Mouse (Mus musculus): ENCODE measurements around the gene Fam83c. TPM values are rescaled to one million over a fixed set of nuclear protein-coding genes. Genes with fewer than 3 reads are reported as not detected.
A peak's percentile ranks its signal among the peaks of the same experiment; 100 is the strongest.

Fam83c gene
- polyA plus RNA-seq, 1 experiment from 2014 or later = 0.68 TPM

GRCm38 (mm10) chr2:155825904-155826629, 8.6 kb downstream of the Fam83c start:
- Histone ChIP-seq H3K9me3 (no peaks in the 10 kb centered on the region), H3K4me2 (peak overlapping the region; percentile 94), H3K4me3 (replicated peaks) (peak overlapping the region; percentile 97), H3K36me3 (replicated peaks) (peaks cover 29% of the 10 kb centered on the region), H3K27ac (peak overlapping the region; percentile 68), H3K27me3 (no peaks in the 10 kb centered on the region), H3K9ac (peak overlapping the region; percentile 78), H3K4me1 (peaks cover 19% of the 10 kb centered on the region)
- peak; percentile 5 for ATAC-seq (ENCODE audit: low FRiP score)
- WGBS = 3% methylated on average over 52 of the region's 52 CpGs

- Histone ChIP-seq H3K4me1 (peaks cover 31% of the 10 kb centered on the region), H3K4me3 (replicated peaks) (no peak overlapping the region), H3K27ac (no peak overlapping the region), H3K4me2 (no peak overlapping the region), H3K9me3 (no peaks in the 10 kb centered on the region), H3K36me3 (replicated peaks) (peaks cover 44% of the 10 kb centered on the region), H3K27me3 (no peaks in the 10 kb centered on the region), H3K9ac (no peak overlapping the region)
- ATAC-seq (ENCODE audit: low FRiP score) = no peak
- WGBS = 96% methylated on average over 8 of the region's 8 CpGs
These were observed 10.9 kb downstream of the Fam83c start for GRCm38 (mm10) chr2:155823722-155824121.

GRCm38 (mm10) chr2:155820779-155821178, 13.9 kb downstream of the Fam83c start:
- Histone ChIP-seq H3K27me3 (no peaks in the 10 kb centered on the region), H3K4me3 (replicated peaks) (no peak overlapping the region), H3K4me2 (no peak overlapping the region), H3K4me1 (peaks cover 29% of the 10 kb centered on the region), H3K27ac (no peak overlapping the region), H3K36me3 (replicated peaks) (peaks cover 44% of the 10 kb centered on the region), H3K9ac (no peak overlapping the region), H3K9me3 (no peaks in the 10 kb centered on the region)
- no peak for ATAC-seq (ENCODE audit: low FRiP score)
- 91% methylated on average over 5 of the region's 5 CpGs for WGBS

- peaks cover 22% of the 10 kb centered on the region for H3K4me1 ChIP-seq
- peak overlapping the region; percentile 82 for H3K4me2 ChIP-seq
- H3K27ac ChIP-seq = peak overlapping the region; percentile 51
- H3K27me3 ChIP-seq = no peaks in the 10 kb centered on the region
- WGBS = 66% methylated on average over 6 of the region's 6 CpGs
- no peaks in the 10 kb centered on the region for H3K9me3 ChIP-seq
- ATAC-seq (ENCODE audit: low FRiP score) = peak; percentile 34; the same call in 1 of the 2 replicates
- peak overlapping the region; percentile 74 for H3K9ac ChIP-seq
- H3K36me3 ChIP-seq (replicated peaks) = peaks cover 44% of the 10 kb centered on the region
- peak overlapping the region; percentile 56 for H3K4me3 ChIP-seq (replicated peaks)
These were observed 15.0 kb downstream of the Fam83c start for GRCm38 (mm10) chr2:155819449-155820251.

GRCm38 (mm10) chr2:155819392-155819448, 15.4 kb downstream of the Fam83c start, which contains the start of gene BC029722:
Gene BC029722, minus strand, starts transcription at chr2:155819426.
- peak within 1 kb of the TSS; percentile 82 for H3K4me2 ChIP-seq
- ATAC-seq (ENCODE audit: low FRiP score) = no peak
- no peaks in the 10 kb centered on the region for H3K27me3 ChIP-seq
- peaks cover 22% of the 10 kb centered on the region for H3K4me1 ChIP-seq
- peaks cover 44% of the 10 kb centered on the region for H3K36me3 ChIP-seq (replicated peaks)
- no peaks in the 10 kb centered on the region for H3K9me3 ChIP-seq
- H3K9ac ChIP-seq = peak within 1 kb of the TSS; percentile 74
- peak within 1 kb of the TSS; percentile 56 for H3K4me3 ChIP-seq (replicated peaks)
- peak within 1 kb of the TSS; percentile 51 for H3K27ac ChIP-seq

- Histone ChIP-seq H3K9me3 (no peaks in the 10 kb centered on the region), H3K4me2 (peak overlapping the region; percentile 82), H3K27me3 (no peaks in the 10 kb centered on the region), H3K4me1 (peaks cover 22% of the 10 kb centered on the region), H3K4me3 (replicated peaks) (peak overlapping the region; percentile 56), H3K9ac (peak overlapping the region; percentile 74), H3K36me3 (replicated peaks) (peaks cover 40% of the 10 kb centered on the region), H3K27ac (peak overlapping the region; percentile 51)
- ATAC-seq (ENCODE audit: low FRiP score) = peak; percentile 94
- 2% methylated on average over 37 of the region's 37 CpGs for WGBS
These were observed 15.9 kb downstream of the Fam83c start for GRCm38 (mm10) chr2:155818596-155819391.

GRCm38 (mm10) chr2:155817301-155818245, 17.1 kb downstream of the Fam83c start:
- Histone ChIP-seq H3K9me3 (no peaks in the 10 kb centered on the region), H3K4me3 (replicated peaks) (no peak overlapping the region), H3K4me2 (peak overlapping the region; percentile 82; the same call in 1 of the 2 replicates), H3K4me1 (peaks cover 22% of the 10 kb centered on the region), H3K27ac (no peak overlapping the region), H3K9ac (no peak overlapping the region; the same call in 1 of the 2 replicates), H3K27me3 (no peaks in the 10 kb centered on the region), H3K36me3 (replicated peaks) (peaks cover 28% of the 10 kb centered on the region)
- ATAC-seq (ENCODE audit: low FRiP score) = no peak
- 83% methylated on average over 10 of the region's 10 CpGs for WGBS

- Histone ChIP-seq H3K9ac (no peak overlapping the region), H3K4me2 (no peak overlapping the region), H3K27me3 (no peaks in the 10 kb centered on the region), H3K27ac (no peak overlapping the region), H3K4me1 (peaks cover 22% of the 10 kb centered on the region), H3K36me3 (replicated peaks) (peaks cover 16% of the 10 kb centered on the region), H3K4me3 (replicated peaks) (no peak overlapping the region), H3K9me3 (no peaks in the 10 kb centered on the region)
- ATAC-seq (ENCODE audit: low FRiP score) = no peak
- 100% methylated on average over 1 of the region's 1 CpGs for WGBS
These were observed 18.5 kb downstream of the Fam83c start for GRCm38 (mm10) chr2:155816179-155816578.

GRCm38 (mm10) chr2:155814829-155815228, 19.8 kb downstream of the Fam83c start:
- 38% methylated on average over 5 of the region's 5 CpGs for WGBS
- Histone ChIP-seq H3K4me3 (replicated peaks) (no peak overlapping the region), H3K27me3 (no peaks in the 10 kb centered on the region), H3K4me2 (no peak overlapping the region), H3K4me1 (peaks cover 22% of the 10 kb centered on the region), H3K36me3 (replicated peaks) (peaks cover 3% of the 10 kb centered on the region; the same call in 1 of the 2 replicates), H3K27ac (no peak overlapping the region), H3K9me3 (no peaks in the 10 kb centered on the region), H3K9ac (no peak overlapping the region)
- ATAC-seq (ENCODE audit: low FRiP score) = no peak

GRCm38 (mm10) chr2:155812637-155813036, 22.0 kb downstream of the Fam83c start:
- 89% methylated on average over 4 of the region's 4 CpGs for WGBS
- Histone ChIP-seq H3K9me3 (no peaks in the 10 kb centered on the region), H3K4me3 (replicated peaks) (no peak overlapping the region), H3K4me2 (no peak overlapping the region), H3K36me3 (replicated peaks) (no peaks in the 10 kb centered on the region), H3K4me1 (0 out of 2 replicates have a peak, but pooled peaks cover under 1% of the 10 kb centered on the region), H3K27ac (no peak overlapping the region), H3K9ac (no peak overlapping the region), H3K27me3 (no peaks in the 10 kb centered on the region)
- ATAC-seq (ENCODE audit: low FRiP score) = no peak

GRCm38 (mm10) chr2:155811821-155812396, 22.7 kb downstream of the Fam83c start:
- no peaks in the 10 kb centered on the region for H3K36me3 ChIP-seq (replicated peaks)
- H3K4me1 ChIP-seq = no peaks in the 10 kb centered on the region
- 41% methylated on average over 16 of the region's 16 CpGs for WGBS
- no peak for ATAC-seq (ENCODE audit: low FRiP score)
- no peak overlapping the region for H3K27ac ChIP-seq
- H3K27me3 ChIP-seq = no peaks in the 10 kb centered on the region
- H3K4me2 ChIP-seq = no peak overlapping the region
- H3K4me3 ChIP-seq (replicated peaks) = no peak overlapping the region
- H3K9me3 ChIP-seq = no peaks in the 10 kb centered on the region
- H3K9ac ChIP-seq = no peak overlapping the region
